Mouse (Mus musculus) lung, postnatal 0 days (tissue): Measurements from ENCODE around the gene Asb18.

Experiments
- CTCF ChIP-seq: IDR thresholded peaks from 2 replicates; pipeline ENCODE4 v1.5.1; 2016; ENCODE audit warnings: antibody characterized with exemption, mild to moderate bottlenecking
- EP300 ChIP-seq: IDR thresholded peaks from 2 replicates; pipeline ENCODE4 v1.6.1; 2016; ENCODE audit warnings: antibody characterized with exemption, mild to moderate bottlenecking, control low read depth

- TF ChIP-seq CTCF: no peak
- no peak for TF ChIP-seq EP300
Observed at GRCm38 (mm10) chr1:89942395-89942976, 72.0 kb downstream of the Asb18 start.
